In the genomic region with DNA sequence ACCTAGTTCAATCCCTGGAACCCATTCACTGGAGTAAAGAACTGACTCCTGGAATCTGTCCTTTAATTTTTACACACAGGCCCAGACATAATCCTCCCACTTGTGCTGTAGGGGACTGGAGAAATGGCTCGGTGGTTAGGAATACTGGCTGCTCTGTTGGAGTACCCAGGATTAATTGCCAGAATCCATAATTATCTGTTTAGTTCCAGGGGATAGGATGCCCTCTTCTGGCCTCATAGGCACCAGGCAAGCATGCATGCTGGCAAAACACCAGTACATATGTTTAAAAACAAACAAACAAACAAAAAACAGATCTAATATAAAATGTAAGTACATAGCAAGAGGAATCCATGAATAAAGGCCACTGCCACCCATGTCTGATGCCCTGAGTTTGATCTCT, we compare ENCODE assay signal across 11 mouse cellular contexts. TPM values are rescaled to one million over a fixed set of nuclear protein-coding genes. Genes with fewer than 3 reads are reported as not detected.
DNase-seq lines count a peak whose midpoint lies in the region; ATAC-seq lines count a peak whose summit lies in the region.
"Had no signal": no experiment of that assay in that cellular context is flagged by ENCODE, and none has a peak within 500 bp of the region (broad histone marks: within the 10 kb centered on the region; RNA-seq: fewer than 3 reads in every experiment).

No protein-coding gene starts in this region.

- no peak overlapping the region for H3K4me2 ChIP-seq in kidney, embryonic 14.5 days (replicated peaks; ENCODE audit: low read depth, low read length)
- H3K4me2 ChIP-seq in neural tube, embryonic 13.5 days = no peak overlapping the region
- no peak overlapping the region for H3K4me2 ChIP-seq in neural tube, embryonic 15.5 days

- no peaks in the 10 kb centered on the region for H3K27me3 ChIP-seq in kidney, embryonic 14.5 days (ENCODE audit: control insufficient read depth, insufficient read depth, low read length)
- no peaks in the 10 kb centered on the region for H3K27me3 ChIP-seq in neural tube, embryonic 13.5 days
- H3K27me3 ChIP-seq in neural tube, embryonic 15.5 days (replicated peaks) = no peaks in the 10 kb centered on the region

- no peak overlapping the region for H3K4me3 ChIP-seq in kidney, embryonic 14.5 days (ENCODE audit: low read length)
- no peak overlapping the region for H3K4me3 ChIP-seq in neural tube, embryonic 13.5 days
- H3K4me3 ChIP-seq in neural tube, embryonic 15.5 days (replicated peaks) = no peak overlapping the region
- H3K4me3 ChIP-seq: erythroblast, embryonic 14.5 days had no signal

- DNase-seq in cerebellum, postnatal 25 days = peak; percentile 13 to 34
- no peak for DNase-seq in cerebellum, adult 9-11 months
- DNase-seq in kidney, adult 9 months = peak; percentile 42
- no peak for DNase-seq in urinary bladder, postnatal 36 days (ENCODE audit: low spot score in 2 of 2)
- DNase-seq in frontal cortex, postnatal 14 days (ENCODE audit: low spot score in 2 of 2) = no peak
- DNase-seq: adrenal gland, postnatal 25 days had no signal

- H3K4me1 ChIP-seq in kidney, embryonic 14.5 days (ENCODE audit: control insufficient read depth, insufficient read depth, low read length) = no peaks in the 10 kb centered on the region
- 0 out of 2 replicates have a peak, but pooled peaks cover 3% of the 10 kb centered on the region for H3K4me1 ChIP-seq in neural tube, embryonic 13.5 days (replicated peaks)
- no peaks in the 10 kb centered on the region for H3K4me1 ChIP-seq in neural tube, embryonic 15.5 days

- H3K36me3 ChIP-seq in kidney, embryonic 14.5 days (ENCODE audit: control insufficient read depth, insufficient read depth, low read length) = 0 out of 2 replicates have a peak, but pooled peaks cover 2% of the 10 kb centered on the region
- H3K36me3 ChIP-seq in neural tube, embryonic 13.5 days = peaks cover 9% of the 10 kb centered on the region
- H3K36me3 ChIP-seq in neural tube, embryonic 15.5 days = peaks cover 5% of the 10 kb centered on the region

- H3K9ac ChIP-seq in kidney, embryonic 14.5 days (ENCODE audit: low read depth, low read length) = no peak overlapping the region
- no peak overlapping the region for H3K9ac ChIP-seq in neural tube, embryonic 13.5 days
- H3K9ac ChIP-seq in neural tube, embryonic 15.5 days (replicated peaks) = no peak overlapping the region

- H3K9me3 ChIP-seq in kidney, embryonic 14.5 days (ENCODE audit: control insufficient read depth, low read length) = no peaks in the 10 kb centered on the region
- no peaks in the 10 kb centered on the region for H3K9me3 ChIP-seq in neural tube, embryonic 13.5 days
- H3K9me3 ChIP-seq in neural tube, embryonic 15.5 days (replicated peaks) = no peaks in the 10 kb centered on the region

- 24% methylated on average over 1 of the region's 1 CpGs for WGBS in kidney, embryonic 14.5 days
- 12% methylated on average over 1 of the region's 1 CpGs for WGBS in neural tube, embryonic 13.5 days
- 4% methylated on average over 1 of the region's 1 CpGs for WGBS in neural tube, embryonic 15.5 days

- no peak for ATAC-seq in kidney, embryonic 14.5 days (ENCODE audit: low FRiP score, low TSS enrichment)
- ATAC-seq in neural tube, embryonic 13.5 days (ENCODE audit: low read depth) = 0 out of 2 replicates have a peak, but pooled peaks have one; percentile 36
- ATAC-seq in neural tube, embryonic 15.5 days (ENCODE audit: low FRiP score) = no peak
- ATAC-seq: CD4-positive, CD25-positive, alpha-beta regulatory T cell, adult 4 months had no signal

- H3K27ac ChIP-seq in kidney, embryonic 14.5 days (ENCODE audit: low read depth, low read length) = no peak overlapping the region
- no peak overlapping the region for H3K27ac ChIP-seq in neural tube, embryonic 13.5 days (replicated peaks)
- no peak overlapping the region for H3K27ac ChIP-seq in neural tube, embryonic 15.5 days (replicated peaks)

RNA-seq across cellular contexts. Expression of gene Lpar6, which starts 43.3 kb away (rescaled TPM):
- 15.5 and 15.7 TPM in 2 replicates for polyA plus RNA-seq in kidney, embryonic 14.5 days (2014; fragmentation: Nextera tagmentation; extraction: Ambion mirVana)
- polyA plus RNA-seq in neural tube, embryonic 13.5 days (2015; fragmentation: Nextera tagmentation; extraction: Ambion mirVana) = 6.5 and 8.5 TPM in 2 replicates
- polyA plus RNA-seq in neural tube, embryonic 15.5 days (2015; fragmentation: Nextera tagmentation; extraction: Ambion mirVana) = 4.0 and 5.7 TPM in 2 replicates
- polyA plus RNA-seq: erythroblast, embryonic 14.5 days had no signal

RNA-seq across cellular contexts. Expression of gene Rb1, which starts 44.6 kb away (rescaled TPM):
- polyA plus RNA-seq in kidney, embryonic 14.5 days (2014; fragmentation: Nextera tagmentation; extraction: Ambion mirVana) = 29.9 and 32.7 TPM in 2 replicates
- polyA plus RNA-seq in neural tube, embryonic 13.5 days (2015; fragmentation: Nextera tagmentation; extraction: Ambion mirVana) = 22.7 and 25.4 TPM in 2 replicates
- polyA plus RNA-seq in neural tube, embryonic 15.5 days (2015; fragmentation: Nextera tagmentation; extraction: Ambion mirVana) = 20.3 and 25.4 TPM in 2 replicates

Comparison
In these comparisons a context has a peak if more than half of its experiments do, and no peak if none do; other contexts are left out.
1. DNase-seq: peak in cerebellum, postnatal 25 days (2 of 2) and kidney, adult 9 months (single experiment); none in cerebellum, adult 9-11 months (single experiment), urinary bladder, postnatal 36 days (0 of 2) and frontal cortex, postnatal 14 days (0 of 2).